Mouse (Mus musculus): ENCODE data around the gene Pink1.

Gene Pink1

GRCm38 (mm10) chr4:138313795-138314194 is 12.3 kb downstream of the Pink1 start:
- DNase-seq (ENCODE audit: low spot score in 2 of 2): no peak

- DNase-seq (ENCODE audit: low spot score in 2 of 2): no peak
These were observed 13.1 kb downstream of the Pink1 start for GRCm38 (mm10) chr4:138313021-138313420.

- no peak for DNase-seq (ENCODE audit: low spot score in 2 of 2)
These were observed 14.0 kb downstream of the Pink1 start for GRCm38 (mm10) chr4:138312105-138312504.

DNA sequence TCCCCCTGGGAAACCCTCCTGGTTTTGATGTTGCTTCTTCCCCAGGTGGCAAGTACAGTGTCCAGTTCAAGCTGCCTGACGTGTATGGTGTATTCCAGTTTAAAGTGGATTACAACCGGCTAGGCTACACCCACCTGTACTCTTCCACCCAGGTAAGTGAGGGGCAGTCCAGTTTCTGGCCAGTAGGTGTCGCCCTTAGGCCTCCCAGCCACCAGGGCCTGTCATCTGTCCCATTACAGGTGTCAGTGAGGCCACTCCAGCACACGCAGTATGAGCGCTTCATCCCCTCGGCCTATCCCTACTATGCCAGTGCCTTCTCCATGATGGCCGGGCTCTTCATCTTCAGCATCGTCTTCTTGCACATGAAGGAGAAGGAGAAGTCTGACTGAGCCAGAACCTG is 14.5 kb downstream of the Pink1 start:
- peak in 1 of 2 experiments; percentile 54 for DNase-seq (ENCODE audit: low spot score in 2 of 2)

GRCm38 (mm10) chr4:138310311-138310910 is 15.7 kb downstream of the Pink1 start:
- no peak for DNase-seq (ENCODE audit: low spot score in 2 of 2)

- no peak for DNase-seq (ENCODE audit: low spot score in 2 of 2)
These were observed 18.4 kb downstream of the Pink1 start for GRCm38 (mm10) chr4:138307739-138308138.

DNA sequence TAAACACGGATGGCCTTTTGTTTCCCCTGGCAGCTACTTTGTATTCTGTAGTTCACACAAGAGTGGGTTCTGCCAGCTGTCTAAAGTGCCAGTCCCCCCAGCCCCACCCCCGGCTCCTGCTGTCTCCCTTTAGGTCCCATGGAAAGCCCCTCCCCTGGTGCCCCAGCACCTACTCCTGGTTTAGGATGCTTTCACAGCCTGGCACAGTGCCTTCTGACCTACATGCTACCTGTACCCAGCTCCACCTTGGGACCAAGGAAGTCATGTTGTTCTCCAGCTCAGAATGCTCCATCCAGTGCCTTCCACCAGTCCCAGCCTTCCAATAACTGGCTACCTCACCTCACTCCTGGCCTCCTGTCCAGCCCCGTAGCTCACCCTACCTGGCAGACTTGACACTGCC is 19.1 kb downstream of the Pink1 start:
- no peak for DNase-seq (ENCODE audit: low spot score in 2 of 2)

DNA sequence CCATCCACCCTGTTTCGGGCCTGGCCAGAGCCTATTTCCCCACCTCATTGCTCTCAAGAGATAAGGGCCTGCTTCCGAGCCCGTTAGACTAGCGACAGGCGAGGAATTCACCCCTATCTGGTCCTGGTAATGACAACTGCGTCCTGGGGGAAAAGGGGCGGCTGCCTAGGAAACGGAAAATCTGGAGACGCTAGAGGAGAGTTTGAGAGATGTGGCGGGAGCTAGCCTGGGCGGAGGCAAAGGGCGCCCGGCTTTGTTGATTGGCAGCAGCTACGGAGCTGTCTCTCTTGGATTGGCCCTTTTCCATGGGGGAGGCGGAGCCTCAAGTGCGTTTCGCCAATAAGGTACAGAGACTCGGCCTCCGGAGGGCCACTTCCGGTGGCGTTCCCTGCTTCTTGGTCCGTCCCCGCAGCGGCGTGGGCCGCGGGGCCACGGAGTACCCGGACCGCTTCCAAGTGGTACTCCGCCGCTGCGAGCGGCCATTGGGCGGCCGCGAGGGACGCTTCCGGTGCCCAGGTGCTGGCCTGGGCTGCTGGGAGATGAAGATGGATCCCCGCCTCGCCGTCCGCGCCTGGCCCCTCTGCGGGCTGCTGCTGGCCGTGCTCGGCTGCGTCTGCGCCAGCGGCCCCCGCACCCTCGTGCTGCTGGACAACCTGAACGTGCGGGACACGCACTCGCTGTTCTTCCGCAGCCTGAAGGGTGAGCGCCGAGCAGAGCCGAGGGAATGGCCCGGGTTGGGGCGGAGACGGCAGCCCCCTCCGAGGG is 21.6 kb downstream of the Pink1 start, which contains the start of gene Ddost:
Ddost (plus strand) TSS at position 391 of the 765 bp plus-strand sequence.
- DNase-seq (ENCODE audit: low spot score in 2 of 2): peak; percentile 85 to 97

DNA sequence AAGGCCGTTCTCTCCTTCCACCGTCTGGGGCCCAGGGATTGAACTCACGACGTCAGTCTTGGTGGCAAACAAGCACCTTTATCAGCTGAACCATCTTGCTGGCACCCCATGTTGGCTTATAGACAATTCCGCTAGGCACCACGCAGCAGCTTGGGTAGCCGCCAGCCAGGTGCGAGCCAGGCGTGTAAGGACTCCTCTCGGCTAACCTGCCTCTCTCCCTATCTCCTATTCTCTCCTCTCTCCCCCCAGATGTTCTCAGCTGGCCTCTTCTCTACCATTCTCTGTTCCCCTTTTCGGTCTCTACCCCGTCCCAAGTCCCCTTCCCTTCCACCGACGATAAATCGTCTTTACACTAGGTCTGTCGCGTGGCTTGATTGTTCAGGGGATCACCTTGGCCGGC is 22.4 kb downstream of the Pink1 start:
- DNase-seq (ENCODE audit: low spot score in 2 of 2): no peak

GRCm38 (mm10) chr4:138303011-138303410 is 23.1 kb downstream of the Pink1 start:
- no peak for DNase-seq (ENCODE audit: low spot score in 2 of 2)

DNA sequence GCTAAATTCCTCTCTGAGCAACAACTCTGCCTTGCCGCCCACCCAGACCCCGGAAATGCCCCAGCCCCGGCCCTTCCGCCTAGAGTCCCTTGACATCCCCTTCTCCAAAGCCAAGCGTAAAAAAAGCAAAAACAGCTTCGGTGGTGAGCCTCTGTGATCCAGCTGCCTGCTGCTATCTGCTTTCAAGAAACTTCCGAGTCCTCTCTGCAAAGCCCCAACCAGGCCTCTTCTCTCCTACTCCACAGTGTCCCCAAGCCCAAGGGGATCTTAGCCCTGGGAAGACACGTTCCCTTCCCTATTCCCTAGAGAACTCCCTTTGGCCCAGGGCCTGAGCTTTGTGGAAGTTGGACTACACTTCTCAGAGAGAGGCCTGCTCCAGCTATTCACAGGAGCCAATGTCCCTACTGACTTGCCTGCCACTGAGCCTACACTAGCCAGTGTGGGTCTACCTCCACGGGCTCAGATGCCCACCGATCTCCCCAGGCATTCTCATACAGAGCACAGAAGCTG is 24.8 kb downstream of the Pink1 start:
- DNase-seq (ENCODE audit: low spot score in 2 of 2): no peak

DNA sequence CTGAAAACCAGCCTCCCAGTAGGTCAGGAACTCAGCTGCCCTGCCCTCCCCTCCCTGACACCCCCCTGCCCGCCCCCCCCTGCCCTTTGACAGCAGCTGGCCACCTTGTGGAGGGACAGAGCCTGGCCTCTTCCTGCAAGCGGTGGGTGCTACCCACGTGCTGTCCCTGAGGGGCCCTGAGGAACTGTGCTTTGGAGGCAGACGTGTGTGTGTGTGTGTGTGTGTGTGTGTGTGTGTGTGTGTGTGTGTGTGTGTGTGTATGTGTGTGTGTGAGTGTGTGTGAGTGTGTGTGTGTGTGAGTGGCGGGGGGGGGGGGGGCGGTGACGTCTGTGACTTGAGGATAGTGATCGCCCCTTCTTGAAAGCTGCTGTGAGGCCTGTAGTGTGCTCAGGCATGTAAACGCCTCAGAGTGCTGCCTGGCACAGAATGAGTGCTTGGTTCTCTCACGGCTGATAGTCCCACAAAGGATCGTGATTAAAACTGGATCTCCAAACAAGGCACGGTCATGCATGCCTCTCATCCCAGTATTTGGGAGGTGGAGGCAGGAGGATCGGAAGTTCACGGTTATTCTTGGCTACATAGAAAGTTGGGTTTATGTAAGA is 32.1 kb downstream of the Pink1 start:
- no peak for DNase-seq (ENCODE audit: low spot score in 2 of 2)

DNA sequence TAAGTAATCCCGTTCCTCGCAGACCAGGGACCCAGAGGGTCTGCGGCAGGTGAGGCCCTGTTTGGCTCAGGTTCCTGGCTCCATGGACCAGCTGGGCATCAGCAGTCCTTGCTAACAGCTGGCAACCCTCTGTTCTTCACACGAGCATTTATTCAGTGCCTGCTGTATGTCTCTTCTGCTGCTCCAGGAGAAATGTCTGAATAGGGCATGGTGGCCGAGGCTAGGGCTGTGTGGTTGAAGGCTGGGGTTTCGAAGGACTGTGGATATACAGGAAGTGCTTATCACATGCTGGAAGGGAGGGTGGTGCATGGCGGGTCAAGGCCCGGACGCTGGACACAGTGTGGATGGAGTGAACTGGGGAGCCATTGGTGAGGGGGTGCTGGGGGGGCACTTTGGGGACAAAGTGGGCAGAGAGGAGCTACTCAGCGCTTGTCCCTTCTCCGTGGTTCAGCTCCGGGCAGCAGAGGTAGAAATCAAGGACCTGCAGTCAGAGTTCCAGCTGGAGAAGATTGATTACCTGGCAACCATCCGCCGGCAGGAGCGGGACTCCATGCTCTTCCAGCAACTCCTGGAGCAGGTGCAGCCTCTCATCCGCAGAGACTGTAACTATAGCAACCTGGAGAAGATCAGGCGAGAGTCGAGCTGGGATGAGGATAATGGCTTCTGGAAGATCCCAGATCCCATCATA is 32.7 kb downstream of the Pink1 start:
- DNase-seq (ENCODE audit: low spot score in 2 of 2): no peak

DNA sequence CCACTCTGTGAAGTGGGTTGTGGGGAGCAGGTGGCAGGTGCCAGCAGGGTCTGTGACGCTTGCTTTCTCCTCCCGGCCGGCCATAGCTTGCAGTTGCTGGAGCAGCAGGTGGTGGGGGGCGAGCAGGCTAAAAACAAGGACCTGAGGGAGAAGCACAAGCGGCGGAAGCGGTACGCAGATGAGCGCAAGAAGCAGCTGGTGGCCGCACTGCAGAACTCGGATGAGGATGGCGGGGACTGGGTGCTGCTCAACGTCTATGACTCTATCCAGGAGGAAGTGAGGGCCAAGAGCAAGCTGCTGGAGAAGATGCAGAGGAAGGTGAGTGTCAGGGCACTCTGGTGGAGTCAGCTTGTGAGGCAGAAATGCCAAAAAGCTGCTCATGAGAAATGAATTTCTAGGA is 34.1 kb downstream of the Pink1 start:
- DNase-seq (ENCODE audit: low spot score in 2 of 2): no peak

DNA sequence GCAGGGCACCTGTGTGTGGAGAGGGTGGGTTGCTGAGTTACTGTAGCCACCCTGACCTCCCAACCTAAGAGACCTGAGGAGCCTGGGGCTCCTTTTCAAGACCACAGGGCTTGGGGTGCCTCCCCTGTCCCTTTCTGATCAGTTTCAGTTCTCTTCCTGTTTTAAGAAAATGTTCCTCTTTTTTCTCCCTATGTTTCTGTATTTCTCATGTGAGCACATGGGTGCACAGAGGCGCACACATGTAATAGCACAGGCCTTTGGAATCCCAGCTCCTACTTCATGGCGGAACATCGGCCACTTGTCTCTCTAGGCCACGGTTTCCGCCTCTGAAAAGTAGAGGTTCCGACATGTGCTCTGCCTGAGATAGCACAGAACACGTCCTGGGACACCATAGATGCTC is 37.4 kb downstream of the Pink1 start:
- DNase-seq (ENCODE audit: low spot score in 2 of 2): no peak

DNA sequence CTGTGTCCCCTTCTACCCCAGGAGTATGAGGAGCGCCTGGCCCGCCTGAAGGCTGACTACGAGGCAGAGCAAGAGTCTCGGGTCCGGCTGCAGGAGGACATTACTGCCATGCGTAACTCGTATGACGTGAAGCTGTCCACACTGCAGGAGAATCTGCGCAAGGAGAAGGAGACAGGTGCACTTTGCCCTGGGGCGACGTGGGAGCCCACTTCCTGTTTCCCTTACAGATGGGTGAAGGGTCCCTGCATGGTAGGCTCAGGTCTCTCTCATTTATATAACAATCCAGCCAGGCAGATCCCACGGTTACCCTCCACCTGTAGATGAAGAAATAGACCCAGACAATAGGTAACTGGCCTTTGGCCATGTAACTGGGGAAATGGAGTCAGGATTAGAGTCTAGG is 39.7 kb downstream of the Pink1 start:
- no peak for DNase-seq (ENCODE audit: low spot score in 2 of 2)

DNA sequence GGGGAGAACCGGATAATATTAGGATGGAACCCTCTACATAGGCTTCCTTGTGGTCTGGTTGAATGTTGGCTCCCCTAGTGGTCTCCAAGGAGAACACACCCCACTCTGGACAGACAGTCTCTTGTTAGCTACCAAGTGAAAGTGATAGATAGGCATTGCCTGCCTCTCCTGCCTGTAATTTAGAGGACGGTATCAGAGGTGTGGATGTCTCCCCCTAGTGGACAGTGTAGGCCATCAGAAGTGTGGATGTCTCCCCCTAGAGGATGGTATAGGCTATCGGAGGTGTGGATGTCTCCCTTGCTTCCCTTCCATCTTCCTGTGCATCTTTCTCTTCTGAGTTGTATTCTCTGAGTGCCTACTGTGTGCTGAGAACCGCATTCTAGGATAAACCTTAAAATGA is 43.3 kb downstream of the Pink1 start:
- DNase-seq (ENCODE audit: low spot score in 2 of 2): peak; percentile 16 to 34

DNA sequence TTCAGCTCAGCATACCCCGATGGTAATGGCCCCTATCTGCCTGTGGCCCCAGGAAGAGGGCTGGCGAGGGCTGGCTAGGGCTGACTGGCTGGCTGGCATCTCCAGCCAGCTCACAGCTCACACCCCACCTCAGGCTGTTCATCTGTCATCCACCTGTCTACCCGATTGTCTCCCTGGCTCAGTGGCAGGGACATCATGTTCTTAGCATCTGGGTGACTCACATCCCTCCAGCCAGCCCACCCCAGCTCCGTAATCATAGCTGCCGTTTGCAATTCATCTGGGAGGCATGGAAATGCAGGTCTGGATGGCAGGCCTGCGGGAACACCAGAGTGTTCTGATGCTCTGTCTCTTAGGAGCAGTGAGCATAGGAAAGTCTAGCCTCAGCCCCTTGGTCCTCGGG is 47.8 kb downstream of the Pink1 start:
- DNase-seq (ENCODE audit: low spot score in 2 of 2): no peak

DNA sequence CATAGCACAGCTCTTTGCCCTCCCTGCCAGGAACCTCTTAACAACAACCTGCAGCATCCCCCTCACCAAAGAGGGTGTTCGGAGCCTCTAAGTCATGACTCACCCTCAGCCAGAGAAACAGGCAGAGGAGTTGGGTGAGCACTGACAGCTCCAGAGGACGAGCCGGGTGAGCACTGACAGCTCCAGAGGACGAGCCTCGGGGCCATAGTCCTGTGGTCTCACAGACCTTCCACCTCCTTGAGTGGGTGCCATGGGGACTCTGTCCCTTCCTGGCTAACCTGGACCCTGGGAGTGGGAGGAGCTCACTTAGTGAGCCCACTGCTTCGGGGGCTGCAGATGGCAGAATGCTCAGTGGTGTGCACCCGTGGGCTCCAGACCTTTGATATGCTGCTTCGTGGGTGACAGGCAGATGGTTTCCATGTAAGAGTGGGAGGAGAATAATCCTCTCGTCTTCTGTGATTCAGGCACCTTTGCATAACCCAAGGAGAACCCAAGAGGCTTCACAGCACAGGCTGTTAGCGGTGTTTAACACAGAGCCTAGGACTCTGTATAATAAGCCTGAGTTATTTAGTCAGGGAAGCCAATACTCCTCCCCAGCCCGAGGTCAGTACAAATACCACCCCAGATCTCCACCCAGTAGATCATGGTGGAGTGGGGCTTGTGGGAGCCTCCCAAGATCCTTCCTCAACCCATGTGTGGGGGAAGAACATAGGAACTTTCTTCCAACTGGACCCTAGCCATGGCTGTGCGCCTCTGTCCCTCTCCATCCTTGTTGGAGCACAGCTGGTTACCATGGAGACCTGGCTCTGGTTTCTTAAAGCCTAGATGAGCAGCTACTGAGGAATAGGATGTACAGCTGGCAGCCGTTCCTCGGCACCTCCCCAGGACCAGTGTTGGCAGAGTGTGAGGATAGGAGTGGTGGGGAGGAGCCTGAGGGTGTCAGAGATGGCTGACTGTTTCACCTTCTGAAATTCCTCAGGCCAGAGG is 53.8 kb downstream of the Pink1 start:
- DNase-seq (ENCODE audit: low spot score in 2 of 2): peak in 1 of 2 experiments; percentile 45

DNA sequence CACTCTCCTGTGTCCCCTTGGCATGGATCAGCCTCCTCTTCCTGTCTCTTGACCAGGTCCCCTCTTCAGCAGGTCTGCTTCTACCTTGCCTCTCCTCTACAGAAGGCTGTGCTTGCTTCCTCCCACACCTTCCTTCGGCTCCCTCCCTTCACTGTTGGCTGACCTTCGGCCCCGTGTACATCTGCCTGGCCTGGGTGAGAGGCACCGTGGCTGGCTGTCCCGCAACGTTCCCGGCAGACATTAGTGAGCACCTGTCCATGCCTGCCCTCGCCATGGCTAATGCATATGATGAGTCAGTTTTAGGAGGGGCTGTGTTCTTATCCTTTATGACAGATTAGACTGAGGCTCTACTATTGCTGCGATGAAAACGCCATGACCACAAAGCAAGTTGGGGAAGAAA is 58.2 kb downstream of the Pink1 start:
- DNase-seq (ENCODE audit: low spot score in 2 of 2): no peak
